Mouse (Mus musculus) CH12.LX (cell line): ENCODE data around the gene Ttc34.

Experiments
- CTCF ChIP-seq, 2 experiments: IDR thresholded peaks in 1 of 2; conservative IDR thresholded peaks in 1 of 2; 2 replicates each; pipeline ENCODE4 v1.5.1; 2011 to 2012; ENCODE audit warnings: low read depth in 2 of 2, low read length in 2 of 2, improper control_type of control experiment in 1 of 2, inconsistent platforms in 1 of 2, mild to moderate bottlenecking in 1 of 2, moderate library complexity in 1 of 2
- JUN ChIP-seq: IDR thresholded peaks from 2 replicates; pipeline ENCODE4 v1.6.1; 2011; ENCODE audit warnings: low read depth, mild to moderate bottlenecking, low read length, improper control_type of control experiment, moderate library complexity; ENCODE audit not compliant: insufficient read depth
- MAX ChIP-seq: IDR thresholded peaks from 2 replicates; pipeline ENCODE4 v1.6.1; 2011; ENCODE audit warnings: low read length, improper control_type of control experiment
- MEF2A ChIP-seq: IDR thresholded peaks from 2 replicates; pipeline ENCODE4 v1.6.1; 2014; ENCODE audit warnings: low read depth, mild to moderate bottlenecking, inconsistent platforms, low read length, improper control_type of control experiment, borderline replicate concordance
- NELFE ChIP-seq: IDR thresholded peaks from 2 replicates; pipeline ENCODE4 v1.6.1; 2011; ENCODE audit warnings: low read depth, low read length, improper control_type of control experiment
- POLR2A ChIP-seq: IDR thresholded peaks from 2 replicates; pipeline ENCODE4 v1.6.1; 2011; ENCODE audit warnings: low read depth, mild to moderate bottlenecking, improper control_type of control experiment, low read length
- RCOR1 ChIP-seq: conservative IDR thresholded peaks from 2 replicates; pipeline ENCODE4 v1.6.1; 2012; ENCODE audit warnings: low read depth, mild to moderate bottlenecking, inconsistent platforms, low read length, improper control_type of control experiment
- USF1 ChIP-seq: IDR thresholded peaks from 2 replicates; pipeline ENCODE4 v1.6.1; 2014; ENCODE audit warnings: low read depth, mild to moderate bottlenecking, inconsistent platforms, low read length, improper control_type of control experiment
- USF2 ChIP-seq: conservative IDR thresholded peaks from 2 replicates; pipeline ENCODE4 v1.6.1; 2011; ENCODE audit warnings: low read depth, low read length, improper control_type of control experiment
- ZNF384 ChIP-seq: IDR thresholded peaks from 2 replicates; pipeline ENCODE4 v1.6.1; 2012; ENCODE audit warnings: low read depth, low read length, improper control_type of control experiment, inconsistent platforms

- no peak for TF ChIP-seq USF2
- TF ChIP-seq CTCF (conservative IDR thresholded peaks at IDR 0.05 in 1 of 2, IDR thresholded peaks at IDR 0.05 in 1 of 2; ENCODE audit: low read depth in 2 of 2, low read length in 2 of 2): no peak
- no peak for TF ChIP-seq POLR2A
- no peak for TF ChIP-seq JUN
- no peak for TF ChIP-seq USF1
- no peak for TF ChIP-seq MAX
- no peak for TF ChIP-seq NELFE
- no peak for TF ChIP-seq MEF2A
- TF ChIP-seq RCOR1: no peak
- no peak for TF ChIP-seq ZNF384
Measured at GRCm38 (mm10) chr4:154802210-154802609, 35.0 kb upstream of the Ttc34 start.
